Mouse (Mus musculus) fibroblast of lung, adult 2 months (primary cell): ENCODE measurements around the gene Tgfbr3.

ENCODE experiments used
- DNase-seq: peaks from one replicate; pipeline ENCODE4 v3.0.0-alpha.2; 2011; ENCODE audit warnings: low read depth

Gene Tgfbr3

DNA sequence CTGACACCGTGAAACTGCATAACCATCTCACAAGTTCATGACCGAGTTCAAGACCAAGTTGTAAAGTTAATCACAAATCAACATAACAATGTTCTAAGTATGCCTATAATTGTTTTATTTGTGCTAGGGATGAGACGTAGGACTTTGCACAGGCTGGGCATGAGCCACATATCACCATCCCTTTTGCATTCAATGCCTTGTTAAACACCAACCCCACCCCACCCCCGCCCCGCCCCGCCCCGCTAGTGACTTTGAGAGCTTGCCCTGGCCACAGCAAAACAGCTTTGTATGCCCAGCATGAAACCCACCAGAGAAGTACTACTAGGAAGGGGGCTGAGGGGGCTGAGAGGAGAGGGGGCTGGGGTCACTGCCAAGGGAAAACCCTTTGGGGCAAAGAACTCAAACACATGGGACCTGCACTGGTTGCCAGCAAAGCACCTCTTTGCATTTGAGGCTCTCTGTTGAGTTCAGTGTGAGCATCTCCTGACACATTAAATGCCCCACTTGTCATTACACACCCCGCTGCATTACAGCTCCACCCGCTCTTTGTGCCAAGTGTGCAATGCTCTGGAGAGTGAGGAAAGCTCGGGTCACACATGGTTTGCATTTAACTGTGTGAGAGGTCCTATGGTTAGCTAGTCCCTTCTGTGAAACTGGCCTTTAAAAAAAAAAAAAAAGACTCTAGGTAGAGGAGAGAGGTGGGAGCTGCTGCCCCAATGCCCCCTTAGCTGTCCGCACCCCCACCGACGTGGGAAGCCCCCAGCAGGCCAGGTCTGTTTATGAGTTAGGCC is 179.1 kb downstream of the Tgfbr3 start:
- DNase-seq, result no peak

DNA sequence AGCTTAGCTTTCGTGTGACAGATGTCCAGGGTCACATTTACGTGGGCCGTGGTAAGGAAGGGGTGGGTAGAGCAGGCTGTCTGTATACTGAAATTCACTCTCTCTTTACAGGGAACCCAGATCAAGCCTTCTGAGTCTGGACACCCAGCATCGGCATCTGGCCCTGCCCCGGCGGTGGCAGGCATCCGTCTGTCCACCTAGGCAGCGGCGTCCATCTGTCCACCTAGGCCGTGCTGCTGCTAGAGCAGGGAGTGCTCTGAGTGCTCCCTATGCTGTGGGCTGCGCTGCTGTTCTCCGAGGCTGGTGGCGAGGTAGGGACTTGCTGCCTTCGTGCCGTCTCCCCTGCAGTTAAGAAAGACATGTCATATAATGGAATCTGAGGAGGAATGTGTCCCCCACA is 180.0 kb downstream of the Tgfbr3 start:
- DNase-seq, result no peak

DNA sequence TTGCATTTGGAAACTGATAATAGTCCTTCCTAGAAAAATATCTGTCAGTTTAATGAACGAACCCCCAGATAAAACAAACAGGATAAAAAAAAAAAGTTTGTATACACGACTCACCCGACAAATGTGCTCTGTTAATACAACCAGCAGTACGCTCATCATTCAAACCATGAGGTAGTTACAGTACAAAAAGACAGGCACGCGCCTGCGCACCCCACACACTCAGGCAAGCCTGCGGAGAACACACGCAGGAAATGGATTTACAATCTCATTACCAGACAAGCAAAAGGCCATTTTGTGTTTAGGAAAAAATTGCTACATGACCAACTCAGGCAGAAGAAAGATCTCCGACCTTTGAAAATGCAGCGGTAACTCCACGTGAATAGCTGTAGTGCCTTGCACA is 182.6 kb downstream of the Tgfbr3 start:
- no peak for DNase-seq

DNA sequence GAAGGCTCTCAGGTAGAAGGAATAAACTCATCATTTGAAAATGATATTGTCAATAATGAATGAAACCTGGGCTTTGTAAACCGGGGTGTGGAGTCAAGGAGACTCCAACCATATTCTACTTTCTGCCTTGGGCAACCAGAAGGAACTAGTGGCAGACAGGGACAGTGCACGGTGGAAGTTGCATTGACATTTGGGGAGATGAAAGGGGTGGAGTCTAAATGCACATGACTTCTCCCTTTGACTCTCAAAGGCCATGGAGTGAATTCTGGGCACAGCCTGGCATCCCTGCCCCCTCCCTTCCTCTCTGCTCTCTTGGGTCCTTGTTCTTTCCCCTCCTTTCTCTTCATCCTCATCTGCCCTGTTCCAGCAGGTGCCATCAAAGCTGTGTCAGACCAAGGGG is 183.3 kb downstream of the Tgfbr3 start:
- no peak for DNase-seq

DNA sequence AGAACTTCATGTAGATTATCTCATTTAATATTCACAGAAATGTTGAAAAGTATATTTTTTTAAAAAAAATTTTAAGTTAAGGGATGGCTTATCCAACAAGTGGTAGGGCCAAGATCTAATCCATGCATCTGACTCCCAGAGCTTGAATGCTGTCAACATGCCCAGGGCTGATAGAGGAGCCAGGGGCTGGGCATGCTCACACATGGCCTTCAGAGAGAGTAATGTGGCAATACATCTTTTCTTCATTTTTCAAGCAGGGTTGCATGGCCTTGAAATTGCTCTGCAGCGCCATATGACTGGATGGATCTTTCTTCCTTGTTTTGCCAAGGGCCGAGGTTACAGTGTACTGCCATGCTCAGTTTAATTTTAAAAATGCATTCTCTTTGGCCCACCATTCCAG is 185.8 kb downstream of the Tgfbr3 start:
- no peak for DNase-seq

DNA sequence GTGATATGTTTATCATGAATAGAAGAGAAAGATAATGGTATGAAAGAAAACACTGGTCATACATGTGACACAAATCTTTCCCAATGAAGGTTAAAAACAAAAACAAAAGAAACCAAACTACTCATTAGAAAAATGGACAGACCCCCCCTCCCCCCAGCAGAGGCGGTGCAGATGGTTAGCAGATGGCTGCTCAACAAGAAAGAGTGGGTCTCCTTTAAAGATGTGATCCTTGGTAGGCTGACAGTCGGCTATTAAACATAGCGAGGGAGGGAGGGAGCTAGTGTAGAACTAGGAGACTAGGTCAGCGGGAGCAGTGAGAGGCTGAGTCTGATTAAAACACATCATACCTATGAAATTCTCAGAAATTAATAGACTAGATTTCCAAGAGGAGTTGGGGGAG is 186.5 kb downstream of the Tgfbr3 start:
- DNase-seq, result no peak

DNA sequence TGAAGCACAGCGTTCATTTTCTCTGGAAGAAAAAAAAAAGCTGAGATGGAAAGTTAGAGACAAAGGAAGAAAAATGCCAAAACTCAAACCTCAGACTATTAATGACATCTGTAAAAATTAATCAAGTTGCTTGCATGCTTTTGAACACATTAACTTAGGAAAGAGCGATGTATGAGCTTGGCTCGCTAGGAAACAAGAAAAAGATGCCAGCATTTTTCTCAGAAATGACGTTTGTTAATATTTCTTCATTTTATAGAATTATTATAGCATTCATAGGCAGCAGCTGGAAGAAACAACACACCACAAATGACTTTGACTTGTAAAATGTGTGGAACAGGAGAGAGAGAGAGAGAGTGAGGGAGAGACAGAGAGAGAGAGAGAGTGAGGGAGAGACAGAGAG is 187.7 kb downstream of the Tgfbr3 start:
- no peak for DNase-seq

DNA sequence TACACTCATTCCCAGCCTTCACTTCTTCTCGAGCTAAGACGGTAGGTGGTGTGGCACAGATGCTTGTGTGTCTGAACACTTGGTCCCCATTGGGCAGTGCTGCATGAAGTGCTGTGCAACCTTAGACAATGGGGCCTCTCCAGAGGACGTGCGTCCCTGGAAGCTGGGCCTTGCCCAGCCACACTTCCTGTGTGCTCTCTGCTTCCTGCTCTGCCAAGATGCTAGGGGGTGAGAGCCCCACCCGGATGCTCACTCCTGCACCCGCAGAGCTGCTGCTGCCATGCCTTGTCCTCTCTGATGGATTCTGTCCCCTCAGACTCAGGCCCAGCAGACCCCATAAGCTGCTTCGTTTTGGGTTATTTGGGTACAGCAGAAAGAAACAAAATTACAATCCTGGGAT is 188.3 kb downstream of the Tgfbr3 start:
- DNase-seq, result no peak

DNA sequence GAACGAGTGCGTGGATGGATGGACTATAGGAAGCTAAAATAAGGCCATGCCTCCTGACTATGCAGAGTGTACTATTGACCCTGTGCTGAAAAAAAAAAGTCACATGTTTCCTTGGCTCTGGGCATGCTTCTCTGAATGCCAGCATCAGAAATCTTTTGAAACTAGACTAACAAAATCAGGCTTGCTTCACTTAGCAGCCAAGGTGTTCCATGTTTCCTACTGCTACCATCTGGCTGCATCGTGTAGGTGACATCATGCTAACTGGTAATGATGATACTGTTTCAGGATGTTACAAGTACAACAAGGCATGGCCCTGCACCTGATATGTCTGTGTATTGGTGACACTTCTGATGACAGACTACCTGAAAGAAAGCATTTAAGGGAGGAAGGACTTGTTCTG is 189.8 kb downstream of the Tgfbr3 start:
- no peak for DNase-seq

DNA sequence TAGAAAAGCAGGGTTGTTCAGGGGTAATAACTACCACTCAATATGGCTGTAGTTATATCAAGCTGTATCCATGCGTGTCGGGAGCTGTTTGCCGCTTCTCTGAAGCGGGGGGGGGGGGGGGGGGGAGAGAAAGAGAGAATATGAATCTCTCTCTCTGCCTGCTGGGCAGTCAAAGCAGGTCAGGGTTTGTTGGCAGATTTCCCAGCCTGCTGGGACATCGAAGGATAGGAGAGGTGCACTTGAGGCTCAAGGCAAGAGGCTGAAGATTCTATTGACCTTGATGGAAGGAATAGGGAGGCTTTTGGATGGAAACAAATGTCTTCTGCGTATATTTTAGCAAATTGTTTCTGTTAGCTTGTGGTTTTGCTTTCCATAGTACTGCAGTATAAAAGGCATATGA is 190.4 kb downstream of the Tgfbr3 start:
- no peak for DNase-seq

DNA sequence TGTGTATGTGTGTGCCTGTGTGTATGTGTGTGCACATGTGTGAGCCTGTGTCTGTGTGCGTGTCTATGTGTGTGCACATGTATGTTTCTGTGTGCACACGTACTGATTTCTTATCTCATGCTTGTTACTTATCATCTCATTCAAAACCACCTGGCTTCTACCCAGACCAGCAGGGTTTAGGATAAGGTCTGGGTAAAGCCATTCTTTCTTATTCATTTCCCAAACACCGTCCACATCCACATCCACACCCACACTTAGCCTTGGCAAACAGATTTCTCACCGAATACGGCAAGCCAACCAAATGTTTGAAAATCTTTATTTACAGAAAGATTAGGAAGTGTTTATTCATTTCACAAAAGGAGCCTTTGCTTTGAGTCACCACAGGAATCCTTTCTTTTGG is 191.4 kb downstream of the Tgfbr3 start:
- no peak for DNase-seq

DNA sequence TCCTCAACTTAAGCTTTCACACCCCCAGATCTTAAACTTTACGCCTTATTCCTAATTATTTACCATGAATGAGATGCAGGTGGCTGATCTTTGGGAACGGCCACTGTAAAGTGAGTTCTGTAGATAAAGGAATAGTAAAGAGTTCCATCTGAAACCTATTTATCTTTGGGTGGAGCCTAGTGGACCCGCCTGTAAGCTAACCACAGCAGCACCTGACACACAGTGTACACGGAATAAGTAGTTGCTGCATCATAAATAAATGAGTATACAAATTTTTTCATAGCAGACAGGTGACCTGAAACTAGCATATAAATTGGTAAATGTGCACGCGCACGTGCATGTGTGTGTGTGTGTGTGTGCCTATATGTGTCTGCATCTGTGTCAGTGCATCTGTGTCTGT is 192.1 kb downstream of the Tgfbr3 start:
- DNase-seq, result no peak

DNA sequence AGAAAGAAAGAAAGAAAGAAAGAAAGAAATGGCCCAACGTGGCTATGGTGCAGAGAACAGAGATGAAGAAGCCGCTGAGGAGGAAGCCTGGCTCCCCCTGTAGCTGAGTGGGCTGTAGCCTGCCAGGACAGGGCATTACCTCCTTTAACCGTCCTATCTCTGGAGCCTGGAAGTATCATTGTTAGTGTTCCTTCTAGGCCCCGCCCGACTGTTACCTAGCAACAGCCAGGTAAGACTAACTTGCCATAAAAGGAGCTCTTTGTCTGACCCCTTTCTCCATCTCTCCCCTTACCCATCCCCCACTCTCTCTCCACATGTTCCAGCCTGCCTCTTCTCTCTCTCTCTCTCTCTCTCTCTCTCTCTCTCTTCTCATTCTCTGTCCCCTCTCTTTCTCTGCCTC is 195.2 kb downstream of the Tgfbr3 start:
- DNase-seq, result no peak

DNA sequence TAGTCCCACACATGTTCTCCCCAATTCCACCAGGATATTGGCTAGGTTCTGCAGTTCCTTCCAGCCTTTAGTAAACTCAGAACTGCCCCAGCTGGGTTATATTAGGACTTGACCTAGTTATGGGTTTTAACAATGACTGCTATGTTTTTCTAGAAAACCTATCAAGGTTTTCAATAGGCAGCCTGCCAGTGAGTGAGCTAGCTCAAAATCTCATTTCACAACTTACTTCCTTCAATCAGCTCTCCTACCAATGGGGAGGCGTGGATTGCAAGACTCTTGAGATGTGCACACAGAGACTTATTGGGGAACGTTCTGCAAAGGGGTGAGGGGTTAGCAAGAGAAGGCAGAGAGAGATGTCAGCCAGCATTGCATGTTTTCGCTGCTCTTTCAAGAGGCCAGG is 196.2 kb downstream of the Tgfbr3 start:
- DNase-seq, result peak; percentile 76

DNA sequence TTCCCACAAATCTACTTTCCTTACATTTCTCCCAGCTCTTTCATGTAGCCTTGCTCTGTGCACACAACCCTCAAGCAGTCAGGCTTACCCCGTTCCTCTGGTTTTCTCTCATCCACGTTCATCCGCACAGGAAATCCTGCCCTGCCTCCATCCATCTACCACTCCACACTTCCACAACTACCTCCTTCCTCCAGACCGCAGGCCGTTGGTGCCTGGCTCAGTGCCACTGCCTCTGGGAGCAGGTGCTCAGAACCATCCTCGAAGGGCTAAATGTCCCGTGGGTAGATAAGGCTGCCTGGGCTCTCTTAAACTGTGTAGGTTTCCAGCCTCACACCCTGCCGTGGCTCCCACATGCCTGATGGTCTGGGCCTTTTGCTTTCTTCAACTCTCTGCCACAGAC is 197.3 kb downstream of the Tgfbr3 start:
- no peak for DNase-seq

DNA sequence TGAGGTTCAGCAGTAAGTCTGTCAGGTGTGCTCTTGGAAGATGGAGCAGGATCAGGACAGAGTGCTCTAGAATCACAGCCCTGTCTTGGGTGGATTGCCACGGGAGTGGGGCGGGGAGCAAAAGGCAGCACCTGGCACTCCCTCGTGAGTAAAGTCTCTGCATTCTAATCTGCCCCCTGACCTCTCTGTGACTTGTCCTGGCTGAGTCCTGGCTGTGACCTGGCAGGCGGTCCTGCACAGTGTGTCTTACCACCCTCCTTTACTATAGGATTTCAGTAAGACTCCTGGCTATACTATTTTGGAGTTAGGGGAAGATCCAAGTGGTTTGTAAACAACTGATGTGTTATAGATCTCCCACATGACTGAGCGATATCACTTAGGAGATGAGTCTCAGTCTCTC is 199.5 kb downstream of the Tgfbr3 start:
- no peak for DNase-seq

DNA sequence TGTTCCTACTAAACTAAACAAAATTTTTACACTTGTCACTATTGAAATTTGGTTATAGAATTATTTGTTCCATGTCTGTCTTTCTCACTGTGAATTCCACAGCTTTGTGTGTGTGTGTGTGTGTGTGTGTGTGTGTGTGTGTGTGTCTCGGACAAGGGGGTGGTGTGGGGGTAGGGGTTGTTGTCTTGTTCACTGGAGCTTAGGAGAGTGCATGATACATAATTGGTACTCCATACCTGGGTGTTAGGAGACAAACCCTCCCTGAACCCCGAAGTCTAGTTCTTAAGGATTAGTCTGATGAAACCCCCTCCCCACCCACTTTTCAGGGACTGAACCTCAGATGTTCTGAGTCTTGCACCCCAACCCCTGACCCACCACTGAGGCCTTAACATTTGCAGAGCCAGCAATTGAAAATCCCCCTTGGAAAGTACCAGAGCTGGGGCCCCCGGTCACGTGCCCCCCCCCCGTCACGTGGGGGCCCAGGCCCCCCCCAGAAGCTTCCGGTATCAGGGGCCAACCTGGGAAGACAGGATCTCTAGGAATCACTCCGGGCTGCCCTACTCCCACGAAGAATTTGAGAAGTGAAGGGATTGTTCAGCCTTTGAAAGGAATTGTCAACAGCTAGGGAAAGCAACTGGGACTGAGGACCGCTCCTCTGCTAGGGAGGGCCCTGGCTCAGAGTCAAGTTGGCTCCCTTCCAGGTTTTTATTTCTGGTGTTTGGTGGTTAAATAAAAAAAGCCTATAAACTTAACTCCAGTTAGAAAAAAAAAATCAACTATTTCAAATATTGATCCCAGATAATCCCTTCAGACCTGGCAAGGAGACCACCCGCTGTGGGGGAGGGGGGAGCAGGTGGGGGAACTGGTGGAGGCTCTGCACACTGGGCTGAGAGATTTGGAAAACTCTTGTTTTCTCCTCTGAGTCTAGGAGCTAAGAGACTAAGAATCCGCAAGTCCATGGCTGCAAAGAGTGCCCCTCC is 201.3 kb downstream of the Tgfbr3 start:
- peak; percentile 63 for DNase-seq

DNA sequence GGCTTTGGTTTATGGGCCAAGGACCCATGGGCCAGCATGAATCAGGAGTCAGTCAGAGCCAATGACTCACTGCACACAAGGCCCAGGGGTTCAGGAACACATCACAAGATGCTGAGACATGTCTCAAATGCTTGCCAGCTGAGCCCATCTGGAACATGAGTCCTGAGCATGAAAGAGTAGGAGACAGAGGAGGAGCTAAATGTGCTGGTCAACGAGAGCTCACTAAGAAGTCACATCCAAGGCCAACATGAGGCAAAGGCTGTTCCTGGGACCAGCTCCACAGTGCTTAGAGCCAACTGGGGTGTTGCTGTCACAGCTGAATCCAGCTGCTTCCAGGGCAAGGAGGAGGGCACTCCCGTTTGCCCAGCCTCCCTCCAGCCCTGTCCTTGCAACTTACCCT is 202.1 kb downstream of the Tgfbr3 start:
- DNase-seq, result peak; percentile 96

DNA sequence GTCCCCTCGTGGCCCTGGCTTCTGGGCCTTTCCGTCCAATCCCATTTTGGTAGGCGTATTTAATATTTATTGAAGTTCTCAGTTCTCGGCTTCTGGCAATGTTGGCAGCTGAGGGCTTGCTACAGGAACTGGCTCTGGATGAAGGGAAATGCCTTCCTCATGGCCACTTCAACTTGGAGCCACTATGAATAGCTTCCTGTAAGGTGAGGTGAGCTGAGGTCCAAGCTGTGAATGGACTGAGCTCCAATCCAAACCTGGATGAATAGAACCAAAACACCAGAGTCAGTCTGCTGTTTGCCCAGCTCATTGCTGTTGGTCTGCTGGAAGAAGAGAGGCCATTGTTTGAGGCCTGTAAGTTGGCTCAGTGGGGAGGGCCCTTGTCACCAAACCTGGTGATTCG is 203.3 kb downstream of the Tgfbr3 start:
- DNase-seq, result no peak

DNA sequence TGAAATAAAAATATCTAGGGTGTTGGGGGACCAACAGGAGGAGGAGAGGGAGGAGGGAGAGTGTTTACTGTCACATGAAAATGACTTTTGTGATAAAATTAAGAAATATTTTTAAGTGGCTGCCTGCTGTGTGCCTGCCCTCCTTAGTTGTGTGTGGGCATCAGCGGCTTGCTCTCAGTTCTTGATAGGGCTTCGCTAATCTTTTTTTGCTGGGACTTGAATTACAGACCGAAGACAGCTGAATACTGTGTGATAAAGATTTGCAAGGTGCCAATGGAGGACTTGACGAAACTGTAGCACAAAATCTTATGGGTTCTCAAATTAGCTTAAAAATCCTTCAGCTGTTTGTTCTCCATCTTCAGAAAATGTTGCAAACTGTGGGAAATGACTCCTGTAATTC is 205.0 kb downstream of the Tgfbr3 start:
- no peak for DNase-seq

DNA sequence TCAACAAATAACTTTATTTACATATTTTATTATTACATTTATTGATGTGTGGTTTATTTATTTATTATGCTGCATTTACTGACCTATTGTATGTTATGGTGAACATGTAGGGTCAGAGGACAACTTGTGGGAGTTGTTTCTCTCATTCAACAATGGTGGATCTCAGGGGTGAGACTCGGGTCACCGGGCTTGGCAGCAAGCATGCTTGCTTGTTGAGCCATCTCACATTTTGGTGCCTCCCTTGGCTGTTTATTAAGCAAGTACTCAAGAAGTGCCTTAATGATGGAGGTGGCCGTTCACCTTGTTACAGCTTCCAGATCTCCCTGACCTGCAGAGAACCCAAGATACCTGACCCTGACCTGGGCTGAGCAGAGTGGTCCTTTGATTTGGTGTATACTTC is 207.4 kb downstream of the Tgfbr3 start:
- DNase-seq, result no peak

DNA sequence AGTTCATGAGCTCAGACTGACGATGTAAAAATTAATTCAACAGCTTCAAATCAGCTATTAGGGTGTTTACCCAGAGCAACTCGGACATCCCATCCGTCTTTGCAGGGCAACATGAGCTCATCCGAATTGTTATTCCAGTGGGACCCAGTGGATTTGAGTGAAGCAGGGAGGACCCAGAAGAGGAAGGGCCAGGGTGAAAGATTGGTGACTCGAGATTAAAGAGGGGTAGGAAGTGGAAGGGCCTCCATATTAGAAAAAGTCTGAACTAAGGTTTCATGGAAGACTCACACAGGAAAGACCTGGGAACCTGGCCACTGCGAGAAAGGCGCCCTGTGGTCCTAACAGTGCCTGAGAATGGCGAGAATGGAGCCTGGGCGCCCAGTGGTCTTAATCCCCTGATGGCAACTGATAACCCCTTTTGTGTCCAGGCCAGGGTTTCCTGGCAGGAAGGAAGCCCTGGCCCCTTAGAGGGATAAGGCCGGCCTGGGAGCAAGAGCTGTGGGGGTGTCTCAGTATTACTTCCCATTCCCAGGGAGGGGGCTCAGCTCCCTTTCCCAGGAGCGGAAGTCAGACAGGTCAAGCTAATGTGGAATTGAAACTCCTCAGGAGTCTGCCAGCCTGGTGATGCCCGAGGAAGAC is 208.3 kb downstream of the Tgfbr3 start:
- DNase-seq, result no peak

DNA sequence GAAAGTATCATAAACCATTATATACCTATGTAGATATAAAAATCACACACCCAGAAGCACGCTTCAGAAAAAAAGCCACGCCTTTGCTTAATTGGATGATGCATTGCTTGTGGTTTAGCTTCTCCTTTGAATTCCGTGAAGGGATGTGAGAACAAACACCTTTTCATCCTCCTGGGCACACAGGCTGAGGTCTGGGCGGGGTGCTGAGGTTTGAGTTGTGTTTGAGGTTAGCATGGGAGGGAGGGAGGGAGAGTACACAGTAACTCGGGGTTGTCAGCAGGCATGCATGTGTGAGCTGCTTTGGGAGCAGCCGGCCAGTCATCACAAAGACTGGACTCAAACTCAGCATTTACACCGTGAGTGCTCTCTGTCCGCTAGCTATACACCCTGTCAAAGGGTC is 209.5 kb downstream of the Tgfbr3 start:
- DNase-seq, result peak; percentile 42
